Mouse (Mus musculus) T-helper 2 cell (primary cell): ENCODE data around the gene Csmd2.

Source experiments
- in situ Hi-C: fragments of 300-600 bp; cut with MboI, MseI; formaldehyde crosslinking; loops from one replicate; pipeline ENCODE4 v1.15.1; 2025; ENCODE audit warnings: high pct_unique_total_duplicates

Csmd2 gene

DNA sequence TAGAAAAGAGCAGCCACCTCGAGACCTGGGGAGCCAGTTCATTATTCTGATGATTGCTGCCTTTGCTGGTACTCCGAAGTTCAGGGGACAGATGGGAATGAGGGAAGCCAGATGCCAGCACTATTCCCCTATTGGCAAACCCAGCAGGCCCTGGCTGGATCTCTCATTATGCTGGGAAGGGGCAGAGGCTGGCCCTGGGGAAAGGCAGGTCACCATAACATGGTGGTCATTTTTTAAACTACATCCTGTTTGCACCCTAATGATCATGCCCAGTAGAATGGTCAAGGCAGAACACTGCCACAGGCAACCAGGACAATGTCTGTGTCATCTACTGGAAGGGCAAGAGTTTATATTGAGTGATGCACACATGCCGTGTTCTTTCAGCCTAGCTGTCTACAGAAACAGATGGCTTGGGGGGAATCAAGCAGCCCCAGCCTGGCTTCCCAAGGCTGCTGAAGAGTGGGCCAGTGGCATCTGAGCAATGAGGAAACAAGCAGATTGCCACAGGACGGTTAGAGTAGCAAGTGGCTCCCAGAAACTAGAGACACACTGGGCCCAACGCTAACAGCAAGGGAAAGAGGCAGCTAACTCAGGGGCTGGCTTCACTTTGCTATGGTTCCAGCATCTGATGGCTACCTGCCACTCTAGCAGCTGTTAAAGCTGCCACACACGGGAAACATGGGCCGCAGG lies 424.4 kb downstream of the Csmd2 start:
- in situ Hi-C loops, result no loop called here

DNA sequence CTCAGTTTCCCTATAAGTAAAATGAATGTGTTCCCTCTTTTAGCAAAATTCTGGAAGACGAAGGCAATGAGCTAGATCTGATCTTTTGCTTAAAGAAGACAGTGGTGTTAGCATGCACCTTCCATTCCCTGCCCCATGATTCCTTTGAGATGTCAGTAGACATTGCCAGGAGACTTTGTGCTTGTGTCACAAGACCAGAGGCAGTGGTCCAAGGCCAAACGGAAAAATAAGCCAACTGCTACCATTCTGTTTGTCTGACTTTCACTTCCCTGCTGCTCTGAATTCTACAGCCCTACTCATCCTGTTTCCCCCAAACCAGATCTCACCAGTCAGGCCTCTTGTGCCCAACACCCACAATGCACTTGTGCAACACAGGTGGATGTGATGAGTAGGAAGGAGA lies 427.1 kb downstream of the Csmd2 start:
- in situ Hi-C loops, result no loop called here

DNA sequence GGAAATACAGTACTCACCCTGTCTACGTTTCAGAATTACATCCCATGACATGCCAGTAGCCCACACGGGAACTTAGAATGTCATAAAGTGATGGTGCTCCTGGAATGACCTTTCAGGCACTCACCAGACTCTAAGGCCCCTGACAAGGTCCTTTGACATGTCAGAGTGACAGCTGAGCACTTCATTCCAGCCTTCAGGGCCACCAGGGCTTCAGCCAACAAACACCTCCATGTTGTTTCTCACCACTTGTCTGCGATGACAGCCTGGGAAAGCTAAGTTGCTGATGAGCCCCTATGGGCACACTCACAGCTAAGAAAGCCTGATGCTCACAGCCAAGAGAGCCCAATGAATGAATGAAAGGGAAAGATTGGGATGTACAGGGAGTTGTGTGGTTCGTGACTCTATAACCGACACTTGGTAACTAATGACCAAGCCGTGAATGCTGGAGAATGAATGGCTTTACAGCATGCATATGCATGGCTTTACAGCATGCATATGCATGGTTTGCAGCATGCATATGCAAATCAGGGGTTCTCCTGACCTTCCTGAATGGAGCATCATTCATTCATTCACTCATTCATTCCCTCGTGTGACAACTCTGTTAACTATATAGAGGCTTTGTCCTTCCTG lies 432.4 kb downstream of the Csmd2 start:
- in situ Hi-C loops, result no loop called here

DNA sequence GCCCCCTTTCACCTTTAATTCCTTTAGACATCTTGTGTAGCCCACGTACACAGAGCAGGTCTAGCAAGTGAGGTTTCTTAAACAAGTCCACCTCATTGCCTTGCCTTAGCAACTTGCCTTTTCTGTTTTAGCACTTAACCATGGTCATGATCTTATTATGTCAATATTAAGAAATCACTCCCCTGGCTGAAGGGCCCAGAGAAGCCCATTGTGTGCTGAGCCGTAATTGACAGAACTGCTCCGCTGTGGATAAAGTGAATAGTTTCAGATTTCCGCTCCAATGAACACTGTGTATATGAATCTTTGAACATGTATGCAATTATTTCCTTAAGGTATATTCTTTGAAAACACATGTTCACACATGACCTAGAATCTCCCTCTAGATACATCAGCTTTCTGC lies 434.8 kb downstream of the Csmd2 start:
- in situ Hi-C loops, result no loop called here

- in situ Hi-C loops, result no loop called here
Measured at GRCm38 (mm10) chr4:128425339-128425738, 437.7 kb downstream of the Csmd2 start.

DNA sequence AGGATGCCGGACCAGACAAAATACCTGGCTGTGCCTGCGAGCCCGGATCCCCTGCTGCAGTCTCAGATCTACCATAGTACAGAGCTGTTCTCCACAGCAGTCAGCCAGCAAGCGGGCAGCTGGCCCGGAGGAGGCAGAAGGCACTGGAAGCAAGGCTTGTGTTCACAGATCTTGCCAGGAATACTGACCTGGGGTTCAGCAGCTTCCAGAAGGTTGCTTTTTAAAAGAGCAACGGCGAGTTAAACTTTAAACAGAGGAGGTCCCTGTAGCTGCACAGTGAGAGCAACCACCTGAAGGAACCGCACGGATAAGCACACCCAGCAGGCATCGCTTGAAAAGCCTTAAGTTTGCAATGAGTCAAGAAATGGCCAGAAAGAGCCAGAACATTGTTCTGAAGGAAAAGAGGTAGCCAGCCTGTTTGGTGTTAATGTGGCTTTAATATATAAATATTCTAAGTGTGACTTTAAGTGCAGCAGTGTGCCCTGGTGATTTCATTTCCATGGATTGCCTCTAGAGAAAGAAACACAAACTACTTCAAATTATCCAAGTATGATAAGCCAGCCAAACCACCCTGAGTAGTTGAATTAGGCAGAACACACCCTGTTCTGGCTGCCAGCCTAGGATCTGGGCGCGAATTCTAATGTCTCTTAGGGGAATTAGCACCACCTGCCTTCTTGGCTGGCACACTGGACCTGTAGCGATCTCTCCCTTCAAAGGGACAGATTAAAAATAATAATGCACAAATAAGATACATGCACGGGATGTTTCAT lies 439.8 kb downstream of the Csmd2 start:
- in situ Hi-C loops, result no loop called here

GRCm38 (mm10) chr4:128428303-128429107 lies 440.8 kb downstream of the Csmd2 start:
- in situ Hi-C loops, result no loop called here

DNA sequence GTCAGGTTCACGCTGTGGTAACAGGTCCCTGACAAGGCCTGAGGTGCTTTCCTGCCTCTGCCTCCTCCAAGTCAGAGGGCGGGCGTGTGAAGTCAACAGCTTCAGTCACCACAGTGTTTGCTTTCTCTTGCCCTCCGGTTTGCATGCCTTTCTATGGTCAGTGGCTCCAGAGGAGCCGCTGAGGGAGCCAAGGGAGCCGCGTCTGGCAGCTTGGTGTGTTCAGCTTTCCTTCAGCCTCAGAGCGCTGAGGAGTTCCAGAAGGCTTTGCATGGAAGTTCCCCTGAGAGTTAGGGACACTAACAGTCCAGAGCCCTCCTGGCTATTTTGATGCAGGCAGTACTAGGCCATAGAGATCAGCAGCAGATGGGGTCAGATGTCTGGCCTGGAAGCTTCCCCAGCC lies 441.9 kb downstream of the Csmd2 start:
- in situ Hi-C loops, result no loop called here

- in situ Hi-C loops, result no loop called here
Measured at GRCm38 (mm10) chr4:128440550-128440949, 452.9 kb downstream of the Csmd2 start.

- in situ Hi-C loops, result no loop called here
Measured at GRCm38 (mm10) chr4:128441228-128441627, 453.6 kb downstream of the Csmd2 start.

GRCm38 (mm10) chr4:128442791-128443190 lies 455.1 kb downstream of the Csmd2 start:
- in situ Hi-C loops, result no loop called here

GRCm38 (mm10) chr4:128445514-128446260 lies 458.0 kb downstream of the Csmd2 start:
- in situ Hi-C loops, result no loop called here

GRCm38 (mm10) chr4:128448831-128449431 lies 461.3 kb downstream of the Csmd2 start:
- in situ Hi-C loops, result no loop called here

- in situ Hi-C loops, result no loop called here
Measured at GRCm38 (mm10) chr4:128450137-128450536, 462.5 kb downstream of the Csmd2 start.

DNA sequence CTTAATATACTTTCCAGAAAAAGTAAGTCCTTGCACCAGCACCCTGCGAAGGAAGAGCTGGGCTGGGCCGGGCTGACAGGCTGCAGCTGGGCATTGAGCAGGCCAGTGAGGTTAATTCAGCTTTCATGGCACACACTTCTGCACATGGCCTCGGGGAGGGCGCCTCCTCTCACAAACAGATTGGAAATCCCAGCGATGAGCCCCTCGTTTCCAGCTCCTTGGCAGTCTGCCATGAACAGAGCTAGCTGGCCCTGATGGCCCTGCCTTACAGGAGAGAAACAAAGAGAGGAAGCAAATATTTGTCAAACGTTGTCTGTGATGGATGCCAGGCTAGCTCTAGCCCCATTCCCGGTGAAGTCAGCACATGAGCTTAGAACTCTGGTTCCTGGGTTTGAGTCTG lies 463.3 kb downstream of the Csmd2 start:
- in situ Hi-C loops, result no loop called here

- in situ Hi-C loops, result no loop called here
Measured at GRCm38 (mm10) chr4:128451383-128451794, 463.7 kb downstream of the Csmd2 start.

DNA sequence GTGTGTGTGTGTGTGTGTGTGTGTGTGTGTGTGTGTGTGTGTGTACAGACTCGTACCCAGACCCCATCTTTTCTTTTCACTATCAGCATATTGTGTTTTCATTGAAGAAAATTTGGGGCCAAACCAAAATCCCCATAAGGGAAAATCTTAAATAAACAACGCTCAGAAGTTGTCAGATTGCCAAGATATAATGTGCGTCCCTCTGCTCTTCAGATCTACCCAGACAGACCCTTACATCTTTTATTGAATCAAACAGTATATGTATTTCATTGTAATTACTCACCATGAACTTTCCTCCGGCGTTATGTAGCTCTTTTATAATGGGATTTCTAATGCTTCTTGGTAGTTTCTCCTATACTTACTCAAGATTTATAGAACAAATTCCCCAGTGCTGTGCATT lies 479.1 kb downstream of the Csmd2 start:
- in situ Hi-C loops, result no loop called here

DNA sequence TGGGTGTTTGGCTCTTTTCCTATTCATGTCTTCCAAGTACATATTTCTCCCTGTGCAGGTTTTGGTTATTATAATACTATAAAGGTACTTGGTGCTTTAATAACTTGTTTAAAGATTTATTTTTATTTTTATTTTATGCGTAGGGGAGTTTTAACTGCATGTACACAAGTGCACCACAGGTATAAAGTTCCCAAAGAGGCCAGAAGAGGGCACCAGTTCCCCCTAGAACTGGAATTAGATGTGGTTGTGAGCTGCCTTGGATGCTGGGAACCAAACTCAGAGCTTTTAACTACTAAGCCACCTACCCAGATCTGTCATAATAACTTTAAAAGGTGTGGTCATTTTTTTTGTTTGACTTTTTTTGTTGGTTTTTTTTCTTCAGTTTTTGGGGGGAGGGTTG lies 480.4 kb downstream of the Csmd2 start:
- in situ Hi-C loops, result no loop called here

GRCm38 (mm10) chr4:128476249-128476648 lies 488.6 kb downstream of the Csmd2 start:
- in situ Hi-C loops, result no loop called here

DNA sequence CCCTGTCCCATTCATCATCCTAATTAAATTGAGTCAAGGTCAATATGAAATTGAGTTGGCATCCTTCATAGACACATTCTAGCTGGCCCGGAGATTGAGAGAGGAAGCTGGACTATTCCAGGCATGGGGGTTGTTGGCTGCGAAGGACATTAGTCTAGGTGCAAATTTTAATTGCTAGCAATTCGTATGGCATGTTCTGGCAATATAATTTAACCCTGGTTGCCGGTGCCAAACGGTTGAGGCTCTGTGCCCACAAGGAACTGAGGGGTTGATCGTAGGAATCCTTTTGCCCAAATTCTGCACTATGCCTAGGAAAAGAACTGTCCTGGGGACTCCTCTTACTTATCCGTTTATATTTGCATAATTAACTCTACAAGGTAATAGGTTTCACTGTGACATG lies 496.2 kb downstream of the Csmd2 start:
- in situ Hi-C loops, result no loop called here

GRCm38 (mm10) chr4:128484679-128485078 lies 497.0 kb downstream of the Csmd2 start:
- in situ Hi-C loops, result no loop called here
